Mouse (Mus musculus) megakaryocyte, adult 5-6 weeks (primary cell): ENCODE results near the gene Arntl. TPM values are rescaled to one million over a fixed set of nuclear protein-coding genes. Genes with fewer than 3 reads are reported as not detected.

Experiments used
- ATAC-seq: 2 replicates; pipeline ENCODE4 v1.8.0; 2016; ENCODE audit warnings: mild to moderate bottlenecking, inconsistent platforms; ENCODE audit not compliant: poor library complexity, severe bottlenecking
- total RNA-seq, 2 experiments: library from RNA; stranded (forward) in 1 of 2; stranded (reverse) in 1 of 2; fragments of 153-499, 151-499 nt in 1 of 2; fragments of 221-1000, 200-1000 nt in 1 of 2; gene quantifications; 2 replicates each; pipeline versions ENCODE4 v1.2.3 to v1.2.4; 2015 to 2017

The Arntl gene
- total RNA-seq, 2 experiments from 2014 or later: 8.3 to 8.9 TPM

- no peak for ATAC-seq
Observed at GRCm38 (mm10) chr7:113207471-113208387, 464 bp downstream of the Arntl start.

GRCm38 (mm10) chr7:113208388-113208753 lies 1.1 kb downstream of the Arntl start:
- ATAC-seq: no peak

DNA sequence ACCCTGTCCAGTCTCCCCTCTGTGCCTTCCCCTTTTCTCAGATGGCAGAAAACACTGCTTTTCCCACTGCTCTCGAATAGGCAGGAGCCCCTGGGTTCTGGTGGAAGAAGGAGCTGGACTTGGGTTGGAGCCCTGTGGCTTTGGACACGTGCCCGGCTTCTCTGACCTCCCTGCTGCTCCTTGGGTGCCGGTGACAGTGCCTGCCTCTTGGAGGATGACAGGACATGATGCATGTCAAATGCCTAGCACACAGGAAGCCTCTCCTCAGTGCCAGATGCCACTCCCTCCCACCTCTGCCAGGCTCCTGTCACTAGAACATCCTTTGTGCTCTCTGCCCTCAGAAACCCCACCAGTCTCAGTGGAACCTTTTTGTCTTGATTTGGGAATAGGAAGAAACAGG lies 3.2 kb downstream of the Arntl start:
- ATAC-seq: no peak

- ATAC-seq: no peak
Observed at GRCm38 (mm10) chr7:113214245-113215169, 7.2 kb downstream of the Arntl start.

GRCm38 (mm10) chr7:113216152-113216551 lies 8.9 kb downstream of the Arntl start:
- ATAC-seq: no peak

DNA sequence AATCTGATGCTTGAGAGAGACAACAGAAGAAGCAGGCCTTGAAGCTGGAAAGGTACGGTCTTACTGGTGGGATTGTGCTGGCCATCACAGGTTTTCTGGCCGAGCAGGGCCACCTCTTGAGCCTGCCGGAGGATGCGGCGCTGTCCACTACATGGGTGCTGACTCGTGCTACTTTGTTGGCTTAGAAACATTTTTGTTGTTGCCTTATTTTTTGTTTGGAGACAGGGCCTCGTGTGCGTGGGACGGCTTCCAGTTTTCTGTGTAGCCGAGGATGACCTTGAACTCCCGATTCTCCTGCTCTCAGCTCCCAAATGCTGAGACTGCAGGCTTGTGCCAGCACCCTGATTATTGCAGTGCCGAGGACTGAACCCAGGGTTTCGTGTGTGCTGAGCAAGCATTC lies 12.2 kb downstream of the Arntl start:
- ATAC-seq: no peak

- no peak for ATAC-seq
Observed at GRCm38 (mm10) chr7:113219864-113220263, 12.6 kb downstream of the Arntl start.

DNA sequence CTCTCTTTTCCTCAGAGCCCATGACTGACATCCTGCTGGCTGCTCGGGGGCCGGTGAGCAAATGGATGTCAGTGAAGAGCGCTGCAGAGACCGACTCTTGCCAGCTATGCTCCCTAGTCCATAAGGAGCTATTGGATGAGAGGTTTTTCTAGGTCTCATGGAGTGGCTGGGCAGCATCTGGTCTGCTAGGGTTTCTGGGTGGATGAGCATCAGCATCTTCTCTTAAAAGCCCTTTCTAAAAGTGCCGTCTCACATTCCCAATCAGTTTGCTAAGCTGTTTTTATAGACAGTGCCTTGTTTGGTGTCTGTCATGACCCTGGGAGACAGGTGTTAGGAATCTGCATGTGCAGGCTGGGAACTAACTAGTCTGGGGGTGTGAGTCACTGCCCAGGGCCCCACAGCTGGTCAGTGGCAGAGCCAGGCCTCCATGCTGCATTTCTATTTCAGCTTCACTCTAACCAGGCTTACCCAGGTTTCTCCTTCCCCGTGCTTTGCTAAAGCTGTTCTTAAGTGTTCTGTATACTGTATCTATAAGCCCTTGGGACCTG lies 13.5 kb downstream of the Arntl start:
- ATAC-seq: no peak

DNA sequence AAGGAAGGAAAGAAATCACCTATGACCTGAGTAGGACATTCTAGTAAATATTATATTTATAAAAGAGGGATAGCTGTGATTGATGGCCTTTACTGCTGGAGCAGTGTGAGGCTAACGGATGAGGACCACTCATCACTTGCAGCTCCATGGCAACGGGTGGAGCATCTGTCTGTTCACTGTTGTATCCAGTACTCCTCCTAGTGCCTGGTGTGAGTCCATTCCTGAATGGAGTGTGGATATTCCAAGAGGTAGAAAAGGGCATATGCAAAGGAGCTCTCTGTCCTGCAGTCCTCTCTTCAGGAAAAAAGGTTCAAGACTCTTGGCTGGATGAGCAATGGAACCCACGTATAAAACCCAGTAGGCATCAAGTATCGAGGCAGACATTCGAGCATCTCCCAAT lies 15.6 kb downstream of the Arntl start:
- ATAC-seq: no peak

DNA sequence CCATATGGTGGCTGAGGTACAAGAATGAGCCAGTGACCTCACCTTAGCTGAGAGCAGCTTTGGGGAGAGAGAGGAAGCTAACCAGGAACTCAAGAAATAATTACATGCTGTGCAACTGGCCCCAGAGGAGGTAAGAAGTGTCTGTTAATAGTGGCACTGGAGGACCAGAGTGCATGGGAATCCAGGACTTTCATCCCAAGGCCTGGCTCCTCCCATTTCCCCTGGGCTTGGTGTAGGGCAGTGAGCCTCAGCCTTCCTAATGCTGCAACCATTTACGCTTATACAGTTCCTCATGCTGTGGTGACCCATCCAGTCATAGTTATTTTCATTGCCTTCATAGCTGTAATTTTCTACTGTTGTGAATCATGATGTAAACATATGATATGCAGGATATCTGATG lies 17.4 kb downstream of the Arntl start:
- ATAC-seq: no peak

DNA sequence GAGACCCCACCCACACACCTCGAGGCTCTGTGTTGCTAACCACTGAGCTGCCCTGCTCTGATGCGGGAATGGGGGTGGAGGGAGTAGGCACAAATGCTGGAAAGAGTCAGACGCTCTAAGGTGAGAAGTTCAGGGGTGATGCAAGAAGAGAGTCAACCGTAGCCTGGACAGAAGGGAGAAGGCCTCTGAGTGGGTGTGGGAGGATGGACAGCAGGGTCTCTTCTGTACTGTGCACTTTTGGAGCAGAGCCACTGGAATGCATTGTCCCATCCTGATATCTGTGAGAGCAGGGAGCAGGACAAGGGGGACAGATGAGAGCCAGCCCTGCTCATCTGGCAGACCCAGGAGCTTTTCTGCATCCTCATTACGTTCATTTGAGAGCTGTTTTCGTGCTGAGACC lies 21.2 kb downstream of the Arntl start:
- ATAC-seq: no peak

- ATAC-seq: no peak
Observed at GRCm38 (mm10) chr7:113236135-113236534, 28.9 kb downstream of the Arntl start.

DNA sequence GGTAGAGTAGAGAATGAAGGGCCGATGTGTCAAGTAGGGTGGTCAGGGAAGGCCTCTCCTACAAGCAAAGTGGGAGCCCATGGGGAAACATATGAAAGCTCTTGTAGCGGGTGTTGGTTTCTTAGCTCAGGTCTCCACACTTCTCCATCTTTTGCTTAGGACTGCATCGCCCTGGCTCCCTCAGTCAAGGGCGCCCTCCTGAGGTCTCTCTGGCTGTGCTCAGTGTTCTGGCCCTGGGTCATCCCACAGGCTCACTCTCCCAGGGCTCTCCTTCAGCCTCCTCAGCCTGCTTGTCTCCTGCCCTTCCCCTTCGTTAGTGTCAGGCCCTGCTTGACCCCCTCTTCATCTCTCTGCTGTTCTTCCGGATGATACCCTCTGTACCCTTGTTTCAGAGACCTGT lies 31.1 kb downstream of the Arntl start:
- no peak for ATAC-seq

DNA sequence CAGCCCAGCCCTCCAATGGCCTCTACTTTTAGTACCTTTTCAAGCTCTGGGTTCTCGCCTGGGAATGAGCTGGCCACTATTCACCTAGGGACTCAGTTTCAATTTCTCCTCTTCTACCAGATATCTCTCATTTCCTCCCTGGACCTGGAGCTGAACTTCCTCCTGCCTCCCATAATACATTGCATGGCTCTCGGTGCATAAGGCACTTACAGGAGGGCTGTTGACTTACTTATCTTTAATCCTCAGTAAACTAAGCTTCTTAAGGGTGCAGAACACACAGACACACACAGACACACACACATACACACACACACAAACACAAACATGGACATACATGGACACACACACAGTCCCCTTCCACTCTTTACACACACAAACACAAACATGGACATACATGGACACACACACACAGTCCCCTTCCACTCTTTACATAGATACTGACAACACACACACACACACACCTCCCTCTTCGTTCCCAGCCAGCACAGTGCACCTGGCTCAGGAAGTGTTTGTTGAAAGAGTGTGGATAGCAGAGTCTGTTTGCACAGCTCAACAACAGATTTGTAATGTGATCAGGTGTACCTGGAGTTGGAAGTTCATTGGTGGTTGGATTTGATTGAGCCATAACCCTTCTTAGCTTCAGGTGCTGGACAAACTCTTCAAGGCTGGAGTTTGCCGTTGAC lies 32.3 kb downstream of the Arntl start:
- no peak for ATAC-seq

GRCm38 (mm10) chr7:113240438-113240837 lies 33.2 kb downstream of the Arntl start:
- no peak for ATAC-seq

- ATAC-seq: peak; percentile 82
Observed at GRCm38 (mm10) chr7:113241901-113242661, 34.8 kb downstream of the Arntl start.

GRCm38 (mm10) chr7:113242688-113243087 lies 35.4 kb downstream of the Arntl start:
- no peak for ATAC-seq

- ATAC-seq: no peak
Observed at GRCm38 (mm10) chr7:113245144-113245543, 37.9 kb downstream of the Arntl start.

DNA sequence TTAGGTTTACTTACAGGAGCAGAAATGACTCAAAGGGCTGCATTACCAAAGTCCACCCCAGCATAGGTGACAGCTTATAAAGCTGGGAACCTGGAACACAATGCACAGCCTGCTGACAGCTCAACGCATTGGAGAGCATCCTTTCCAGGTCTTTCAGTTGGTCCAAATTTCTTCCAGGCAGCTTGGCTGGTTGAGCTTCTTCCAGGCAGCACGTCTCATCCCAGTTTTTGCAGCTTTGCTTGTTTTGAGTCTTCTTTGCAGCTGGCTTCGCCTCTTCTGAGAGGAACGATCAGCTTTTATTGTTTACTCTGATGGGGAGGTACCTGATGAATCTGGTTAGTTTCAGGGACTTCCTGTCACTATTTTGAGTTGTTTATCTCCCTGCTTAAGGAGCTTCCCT lies 39.2 kb downstream of the Arntl start:
- ATAC-seq: no peak

DNA sequence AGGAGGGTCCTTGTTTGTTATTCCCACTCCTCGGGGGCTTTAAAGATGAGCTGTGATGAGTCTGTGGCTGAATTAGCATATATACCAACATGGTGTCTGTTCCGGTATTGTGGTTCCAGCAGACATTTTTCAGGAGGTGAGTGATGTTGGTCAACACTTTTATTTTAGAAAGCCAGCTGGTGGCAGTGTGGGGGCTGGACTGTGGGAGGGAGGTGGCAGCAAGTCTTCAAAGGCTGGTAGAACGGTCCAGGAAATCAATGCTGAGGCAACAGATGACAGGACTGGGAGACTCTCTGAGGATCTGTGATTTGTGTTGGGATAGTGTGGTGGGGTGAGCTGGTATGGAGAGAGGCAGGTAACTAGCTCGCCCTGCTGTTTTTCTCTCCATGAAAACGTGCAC lies 39.9 kb downstream of the Arntl start:
- no peak for ATAC-seq
